Mouse (Mus musculus) ovary, postnatal 10 days (tissue): ENCODE measurements at regions not wholly inside any gene's neighbourhood (a gene's known extent, or its start where the extent isn't known, plus 50 kb on each side); places are given as distances from the start of the nearest gene placed in this dataset.
"Not testable (repeated sequence)": the region's sequence is repeated elsewhere in the genome, so short reads cannot be mapped to it uniquely, and the experiment has no call there.

Experiments used
- DNase-seq: peaks from one replicate; pipeline ENCODE4 v3.0.0; 2022; ENCODE audit warnings: low spot score

DNA sequence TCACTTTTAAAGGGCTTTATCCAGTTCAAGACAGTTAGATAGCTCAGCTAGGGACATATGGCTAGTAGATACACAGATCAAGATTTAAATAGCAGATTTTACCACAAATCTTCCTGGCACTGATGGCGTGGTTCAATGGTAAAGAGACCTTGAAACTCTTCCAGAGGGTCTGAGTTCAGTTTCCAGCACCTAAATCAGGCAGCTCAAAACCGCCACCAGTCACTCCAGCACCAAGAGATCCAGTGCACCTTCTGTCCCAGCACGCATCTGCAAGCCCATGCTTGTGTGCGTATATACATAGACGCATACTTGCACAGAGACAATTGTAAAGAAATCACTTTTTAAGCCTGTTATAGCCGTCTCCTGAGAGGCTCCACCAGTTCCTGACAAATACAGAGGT lies 454.0 kb upstream of the Jmjd1c start:
- DNase-seq = no peak

DNA sequence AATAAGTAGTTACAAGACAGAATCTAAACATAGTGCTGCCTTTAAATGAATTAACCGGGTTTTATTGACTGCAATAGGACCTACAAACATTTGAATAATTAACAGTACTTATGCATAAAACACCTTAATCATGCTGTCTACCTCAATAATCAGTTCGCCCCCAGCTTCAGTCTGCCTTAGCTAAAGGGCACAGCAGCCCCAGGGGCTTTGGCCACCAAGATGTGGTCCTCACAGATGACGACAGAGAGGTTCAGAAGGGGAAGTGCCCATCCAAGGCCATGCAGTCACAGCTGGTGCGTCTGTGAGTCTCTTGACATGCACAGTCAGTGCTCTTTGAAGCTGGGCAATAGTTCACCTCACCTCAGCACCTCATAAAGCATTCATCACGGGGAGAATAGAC lies 452.8 kb upstream of the Jmjd1c start:
- DNase-seq = no peak

DNA sequence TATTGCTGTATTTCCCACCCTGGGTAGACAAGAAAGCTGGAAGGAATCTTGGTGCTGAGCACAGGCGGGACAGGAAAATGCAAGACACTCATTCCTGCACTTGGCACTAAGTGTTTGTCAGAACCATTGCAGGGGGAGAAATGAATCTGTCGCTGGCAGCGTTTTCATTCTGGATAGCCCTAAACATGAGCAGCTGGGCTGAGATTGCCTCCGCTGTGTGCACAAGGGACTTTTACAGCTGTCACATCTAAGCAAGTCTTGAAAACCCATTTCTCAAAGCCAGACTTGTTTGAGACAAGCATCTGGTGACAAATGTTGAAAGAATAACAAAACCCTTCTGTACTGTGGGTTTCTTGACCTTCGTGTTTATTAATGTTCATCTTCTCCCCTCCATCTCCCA lies 438.4 kb upstream of the Jmjd1c start:
- DNase-seq = no peak

DNA sequence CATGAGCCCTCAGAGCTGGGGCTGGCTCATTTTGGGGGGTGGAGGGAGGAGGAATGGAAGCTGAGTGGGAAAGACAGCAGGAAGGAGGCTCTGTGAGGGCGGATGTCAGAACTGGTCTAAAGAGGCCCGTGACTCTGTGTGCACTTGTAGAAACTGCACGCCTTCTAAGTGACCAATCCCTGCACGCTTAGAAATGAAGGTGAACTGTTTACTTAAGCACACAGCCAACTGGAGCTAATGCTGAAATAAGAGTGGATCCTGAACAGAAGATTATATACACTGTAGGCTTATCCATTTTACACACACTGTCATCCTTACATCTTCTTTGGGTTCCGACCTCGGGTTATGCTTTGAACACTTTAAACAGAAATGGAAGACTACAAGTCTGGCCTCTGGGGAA lies 412.8 kb upstream of the Jmjd1c start:
- no peak for DNase-seq

DNA sequence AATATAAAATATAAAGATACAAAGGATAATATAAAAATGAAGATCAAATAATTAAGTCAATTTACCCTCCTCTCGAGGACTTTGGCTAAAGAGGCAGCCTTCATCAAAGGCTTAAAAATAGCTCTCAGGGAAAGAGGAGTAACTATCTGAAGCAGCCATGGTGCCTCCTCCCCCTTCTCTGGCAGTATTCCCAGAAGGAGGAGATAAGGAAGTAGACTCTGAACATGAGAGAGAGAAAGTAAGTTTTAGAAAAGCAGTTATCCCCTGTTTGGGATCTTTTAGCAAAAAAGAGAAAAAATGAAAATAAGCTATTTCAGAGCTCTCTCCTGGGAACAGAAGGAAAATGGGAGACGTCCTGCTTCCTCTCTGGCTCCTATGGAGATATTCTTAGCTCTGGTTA lies 406.7 kb upstream of the Jmjd1c start:
- not testable (repeated sequence) for DNase-seq

DNA sequence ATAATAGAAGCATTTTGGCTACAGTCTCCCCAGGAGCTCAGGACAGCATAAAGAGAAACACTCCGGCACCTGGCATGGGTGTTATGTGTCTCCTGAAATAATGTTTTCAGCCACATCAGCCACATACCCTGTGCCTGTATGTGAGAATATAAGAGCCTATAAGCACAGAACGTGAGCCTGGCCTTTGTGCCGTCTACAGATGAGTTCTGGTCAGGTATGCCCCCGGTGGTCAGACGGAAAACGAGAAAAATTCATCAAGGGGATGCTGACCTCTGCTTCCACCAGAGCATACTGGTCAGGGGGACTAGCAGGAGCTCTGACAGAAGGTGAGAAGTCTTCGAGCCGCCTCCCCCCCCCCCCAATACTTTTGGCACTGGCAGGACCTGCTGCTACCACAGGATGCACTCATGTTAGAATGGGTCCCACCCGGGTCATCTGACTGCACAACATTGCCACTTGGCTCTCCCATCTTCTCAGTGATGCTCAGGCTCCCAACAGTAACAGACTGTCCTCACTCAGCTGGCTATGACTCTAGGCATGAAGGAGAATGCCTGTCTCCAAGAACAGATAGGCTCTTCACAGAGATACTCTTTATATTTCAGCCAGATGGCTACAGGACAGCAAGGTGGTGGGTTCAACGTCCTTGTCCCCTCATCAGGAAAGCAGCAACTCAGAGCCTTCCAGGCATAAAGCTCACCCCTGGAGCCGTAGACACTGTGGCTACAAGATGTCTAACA lies 401.2 kb upstream of the Jmjd1c start:
- no peak for DNase-seq

DNA sequence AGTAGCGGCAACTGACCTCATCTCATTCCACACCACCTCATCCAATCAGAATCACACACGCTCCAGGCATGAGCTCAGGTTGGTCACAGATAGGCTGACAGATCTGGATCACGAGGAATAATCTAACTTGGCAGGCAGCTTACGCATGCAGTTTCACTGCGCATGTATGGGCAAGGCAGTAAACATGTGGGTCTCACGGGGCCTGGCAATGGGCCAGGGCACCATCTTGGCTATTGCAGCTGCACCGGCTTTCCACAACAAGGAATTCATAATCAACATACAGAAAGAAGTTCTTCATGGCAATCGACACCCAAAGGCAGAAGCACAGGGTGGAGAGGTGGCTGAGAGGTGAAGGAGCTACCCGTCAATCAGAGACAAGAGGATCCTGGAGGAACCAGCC lies 381.0 kb upstream of the Jmjd1c start:
- not testable (repeated sequence) for DNase-seq

DNA sequence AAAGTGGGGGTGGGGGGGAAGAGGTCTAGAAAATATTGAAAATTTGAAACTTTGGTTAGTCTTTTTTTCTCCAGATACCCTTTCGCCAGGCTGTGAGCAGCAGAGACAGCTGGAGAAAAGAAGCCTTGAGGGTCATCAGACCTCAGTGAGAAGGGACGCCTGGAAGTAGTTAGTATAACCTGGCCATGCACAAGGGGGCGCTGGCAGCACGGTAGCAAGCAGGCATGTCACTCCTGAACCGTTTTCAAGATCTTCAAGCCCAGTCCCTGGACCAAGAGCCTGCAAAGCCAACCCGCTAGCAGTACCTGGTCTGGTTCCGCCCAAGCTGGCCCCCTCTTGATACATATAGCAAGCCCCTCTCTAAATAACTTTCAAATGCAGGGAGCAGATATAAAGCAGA lies 378.0 kb upstream of the Jmjd1c start:
- DNase-seq = no peak

DNA sequence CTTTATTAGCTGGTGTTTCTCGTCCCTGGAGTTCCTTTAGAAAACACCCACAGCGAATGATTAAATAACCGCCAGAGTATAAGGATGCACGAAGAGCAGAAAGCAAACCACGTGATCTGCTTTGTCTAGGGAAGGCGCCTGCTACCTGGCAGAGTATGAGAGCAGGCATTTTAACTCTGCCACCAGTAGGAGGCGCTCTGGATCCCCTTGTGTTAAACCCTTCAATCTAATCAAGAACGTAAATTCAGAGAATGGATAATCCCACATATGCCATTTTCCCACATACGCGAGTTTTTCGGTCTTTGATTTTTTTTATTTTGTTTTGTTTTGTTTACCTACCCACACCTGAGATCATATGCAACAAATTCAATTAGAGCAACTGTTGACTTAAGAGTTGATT lies 376.1 kb upstream of the Jmjd1c start:
- no peak for DNase-seq

DNA sequence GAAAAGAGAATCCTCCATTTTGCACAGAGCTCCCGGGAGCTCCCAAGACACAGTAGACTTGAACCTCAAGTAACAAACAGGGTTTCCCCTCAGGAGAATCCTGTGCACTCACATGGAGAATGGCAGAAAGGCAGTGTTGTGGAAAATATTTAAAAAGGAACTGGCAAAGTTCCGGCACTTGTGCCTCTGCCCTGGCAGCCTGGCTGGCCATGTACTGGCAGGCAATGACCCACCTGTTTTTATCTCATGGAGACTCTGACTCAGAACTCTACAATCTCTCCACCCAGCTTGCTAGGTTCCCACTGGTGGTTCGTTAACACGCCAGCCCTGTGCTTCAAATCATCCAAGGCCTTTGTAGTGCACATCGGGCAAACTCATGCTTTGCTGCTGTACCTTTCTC lies 362.3 kb upstream of the Jmjd1c start:
- DNase-seq = no peak

DNA sequence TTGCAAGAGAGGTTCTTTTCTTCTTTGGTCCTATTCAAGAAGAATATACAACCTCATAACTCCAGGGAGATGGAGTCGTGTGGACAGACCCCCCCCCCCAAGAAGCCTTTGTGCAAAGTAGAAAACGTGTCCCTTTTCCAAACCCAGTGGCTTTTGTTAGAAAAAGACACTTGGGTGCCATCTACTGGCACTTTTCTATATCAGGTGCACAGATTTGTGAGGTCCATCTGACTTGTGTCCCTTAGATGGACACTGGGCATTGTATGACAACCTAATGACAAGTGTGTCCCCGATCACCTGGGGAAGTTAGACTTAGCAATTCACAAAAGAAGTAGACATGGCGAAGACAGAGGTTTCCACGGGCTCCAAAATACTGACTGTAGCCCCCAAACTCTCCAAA lies 361.1 kb upstream of the Jmjd1c start:
- no peak for DNase-seq

DNA sequence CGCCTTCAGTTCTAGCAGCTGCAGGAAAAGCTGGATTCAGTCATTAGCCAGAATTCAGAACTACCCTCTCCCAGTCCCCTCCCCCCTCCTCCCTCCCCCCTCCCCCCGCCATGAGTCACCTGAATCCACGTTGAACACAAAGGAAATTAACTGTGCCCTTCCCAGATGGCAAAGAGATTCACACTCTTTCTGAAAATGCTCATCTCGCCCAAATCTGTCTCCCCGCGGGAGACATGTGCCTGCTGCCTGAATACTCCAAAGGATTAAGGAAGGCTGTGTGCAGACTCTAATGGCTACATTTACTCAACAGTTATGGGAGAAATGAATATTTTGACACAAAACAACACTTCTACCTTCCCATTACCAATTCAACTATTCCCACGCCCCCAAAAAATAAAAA lies 356.9 kb upstream of the Jmjd1c start:
- DNase-seq = no peak

DNA sequence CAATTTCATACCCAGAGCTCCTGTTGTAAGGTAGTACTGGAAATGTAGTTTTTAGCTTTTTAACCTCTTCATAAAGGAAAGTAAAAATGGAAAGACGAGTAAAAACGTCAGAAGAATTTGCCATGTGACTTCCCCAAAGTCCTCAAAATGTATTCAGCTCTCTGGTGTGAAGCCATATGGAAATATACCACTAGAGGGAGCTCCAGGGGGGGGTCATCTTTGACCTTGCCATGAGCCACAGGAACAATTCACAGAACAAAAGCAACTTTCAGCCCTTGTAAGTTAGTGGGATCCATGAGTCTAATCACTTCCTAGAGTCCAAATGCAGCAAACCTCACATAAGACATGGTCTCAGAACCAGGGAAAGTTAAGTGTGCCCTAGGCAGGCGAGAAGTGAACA lies 354.1 kb upstream of the Jmjd1c start:
- DNase-seq = no peak

DNA sequence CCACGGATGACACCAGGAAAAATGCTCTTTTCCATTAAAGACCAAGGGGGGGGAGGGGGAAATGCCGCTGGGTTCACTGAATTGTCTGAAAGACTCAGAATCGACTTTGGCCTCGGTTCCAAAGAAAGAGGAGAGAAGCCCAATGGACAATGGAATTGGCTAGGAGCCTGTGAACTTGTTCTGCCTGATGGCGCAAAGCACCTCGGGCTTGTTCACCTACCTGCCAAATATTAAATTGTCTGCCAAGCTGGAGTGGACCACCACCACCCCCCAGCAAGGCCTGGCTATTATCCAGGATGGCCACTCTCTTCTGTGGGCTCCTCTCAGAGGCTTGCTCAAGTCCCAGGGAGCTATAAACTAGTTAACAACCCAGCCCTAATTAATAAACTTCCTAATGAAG lies 352.7 kb upstream of the Jmjd1c start:
- peak; percentile 11 for DNase-seq

DNA sequence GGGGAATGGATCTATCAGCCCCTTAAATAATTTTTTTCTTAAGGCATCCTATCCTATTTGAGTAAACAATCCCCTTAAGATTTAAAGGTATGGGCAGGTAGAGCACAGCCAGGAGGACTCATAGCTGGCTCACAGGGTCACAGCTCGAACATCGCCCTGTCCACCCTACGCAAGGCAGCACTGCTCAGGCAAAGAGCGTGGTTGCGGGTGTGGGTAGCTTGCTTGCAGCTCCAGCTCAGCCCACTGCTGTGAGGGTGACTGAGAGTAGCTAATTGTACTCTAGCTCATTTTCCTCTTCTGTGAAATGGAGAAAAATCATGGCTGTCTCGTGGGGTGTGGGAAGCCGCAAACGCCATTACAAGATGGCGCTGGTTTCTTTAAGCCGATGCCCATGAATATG lies 350.1 kb upstream of the Jmjd1c start:
- DNase-seq = no peak

DNA sequence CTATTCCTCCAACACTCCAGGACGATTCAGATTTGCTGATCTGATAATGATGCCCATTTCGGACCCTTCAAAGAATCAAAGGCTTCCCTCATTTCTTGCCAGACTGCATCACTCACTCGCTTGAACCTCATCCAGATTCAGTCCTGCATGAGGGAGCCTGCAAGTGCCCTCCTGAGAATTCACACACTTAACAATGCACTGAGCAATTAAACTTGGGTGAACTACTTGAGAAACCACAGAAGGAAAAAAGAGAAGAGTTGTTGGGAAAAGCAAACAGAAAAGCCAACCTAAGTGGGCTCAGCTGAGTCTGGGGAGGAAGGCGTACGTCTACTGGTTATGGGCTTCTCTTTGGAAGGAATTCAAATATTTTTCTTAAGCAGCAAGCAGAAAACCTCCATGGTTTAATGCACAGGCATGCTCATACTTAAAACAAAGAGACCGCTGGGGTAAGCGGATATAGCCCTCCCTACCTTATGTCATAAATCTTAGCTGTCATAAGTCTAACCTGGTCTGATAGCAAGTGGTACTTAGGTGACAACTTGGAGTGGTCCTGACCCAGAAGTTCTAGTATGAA lies 343.6 kb upstream of the Jmjd1c start:
- DNase-seq = no peak

DNA sequence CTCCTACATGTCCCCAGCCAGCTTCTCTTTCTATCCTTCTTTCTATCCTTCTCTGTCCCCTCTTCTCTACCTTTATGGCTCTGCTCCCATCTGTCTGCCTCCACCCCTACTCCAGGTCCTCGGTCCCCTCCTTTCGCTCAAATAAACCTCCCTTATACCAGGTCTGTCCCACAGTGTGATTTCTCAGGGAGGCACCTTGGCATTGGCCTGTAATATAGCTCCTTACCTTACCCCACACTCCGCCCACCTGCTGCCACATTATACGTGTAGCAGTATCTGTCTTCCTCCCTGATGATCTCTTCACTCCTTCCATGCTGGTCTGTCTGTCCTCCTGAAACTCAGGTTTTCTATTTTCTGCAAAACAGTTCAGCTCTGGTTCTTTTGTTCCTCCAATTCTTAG lies 339.1 kb upstream of the Jmjd1c start:
- no peak for DNase-seq

DNA sequence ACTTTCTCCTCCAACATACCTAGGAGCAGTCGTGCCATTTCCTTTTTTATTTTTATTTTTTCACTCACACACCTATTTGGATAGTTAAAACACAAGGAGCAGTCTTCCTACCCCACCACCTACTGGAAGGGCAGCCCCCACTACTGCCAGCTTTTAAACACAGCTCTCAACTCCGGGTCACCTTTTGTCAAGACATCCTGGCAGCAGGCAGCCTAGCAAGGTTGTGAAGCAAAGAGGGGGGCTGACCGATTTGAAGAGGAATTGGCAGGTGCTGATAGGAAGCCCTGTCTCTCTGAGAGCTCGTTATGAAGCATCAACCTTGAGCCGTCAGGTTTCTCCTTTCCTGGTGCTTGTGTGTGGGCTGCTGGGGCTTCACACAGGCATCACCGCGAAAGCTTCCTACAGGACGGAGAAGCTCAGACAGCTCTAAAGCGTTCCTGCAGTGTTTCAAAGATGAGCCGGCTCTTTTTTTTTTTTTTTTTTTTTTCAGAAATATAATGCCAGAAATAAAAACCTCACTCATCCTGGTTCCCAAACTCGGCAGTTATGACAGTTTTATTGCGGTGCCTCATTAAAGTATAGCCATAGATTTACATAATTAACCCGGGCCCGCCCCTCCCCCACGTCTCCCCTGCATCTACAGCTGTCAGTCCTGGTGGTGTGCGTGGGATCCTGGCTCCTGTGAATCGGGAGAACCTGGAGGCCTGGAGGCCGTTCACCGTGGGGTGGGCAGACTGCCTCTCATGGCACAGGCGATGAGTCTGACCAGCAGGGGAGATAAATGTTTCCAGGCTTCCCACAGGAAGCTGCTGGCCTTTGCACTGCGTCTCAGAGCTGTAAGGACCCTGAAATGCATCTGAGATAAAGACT lies 325.5 kb upstream of the Jmjd1c start:
- DNase-seq = no peak

DNA sequence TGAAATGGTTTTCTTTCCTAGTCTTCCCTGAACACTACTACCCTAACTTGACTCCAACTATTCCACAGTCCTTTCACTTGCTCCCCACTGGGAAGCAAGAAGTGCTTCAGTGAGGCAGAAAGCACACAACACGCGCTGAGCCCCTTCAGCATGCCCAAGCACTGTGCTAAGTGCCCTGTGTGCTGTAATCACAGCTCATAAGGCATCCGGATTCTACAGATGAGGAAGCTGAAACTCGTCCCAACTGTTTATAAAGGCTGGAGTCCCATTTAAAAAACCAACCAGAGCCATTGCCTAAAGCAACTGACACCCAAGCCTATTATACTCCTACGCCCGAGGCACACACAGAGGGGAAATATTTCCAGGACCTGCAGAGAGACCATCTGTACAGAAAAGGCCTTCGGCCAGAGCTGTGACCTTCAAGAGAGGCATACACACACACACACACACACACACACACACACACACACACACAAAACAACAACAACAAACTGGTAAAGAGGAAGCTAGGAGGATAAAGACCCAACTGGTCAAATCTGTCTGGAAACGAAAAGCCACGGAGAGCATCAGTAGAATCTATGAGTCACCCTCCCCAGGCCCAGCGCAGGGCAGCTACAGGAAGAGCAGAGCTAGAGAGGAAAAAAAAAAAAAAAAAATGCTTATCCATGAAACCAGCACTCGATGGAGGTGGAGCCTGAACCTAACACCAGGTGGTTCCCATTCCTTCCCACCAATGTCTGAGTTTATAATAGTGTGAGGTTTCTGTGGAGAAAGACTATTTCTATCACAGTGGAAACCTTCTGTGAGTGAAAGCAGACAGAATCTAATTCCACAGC lies 315.4 kb upstream of the Jmjd1c start:
- DNase-seq = no peak

DNA sequence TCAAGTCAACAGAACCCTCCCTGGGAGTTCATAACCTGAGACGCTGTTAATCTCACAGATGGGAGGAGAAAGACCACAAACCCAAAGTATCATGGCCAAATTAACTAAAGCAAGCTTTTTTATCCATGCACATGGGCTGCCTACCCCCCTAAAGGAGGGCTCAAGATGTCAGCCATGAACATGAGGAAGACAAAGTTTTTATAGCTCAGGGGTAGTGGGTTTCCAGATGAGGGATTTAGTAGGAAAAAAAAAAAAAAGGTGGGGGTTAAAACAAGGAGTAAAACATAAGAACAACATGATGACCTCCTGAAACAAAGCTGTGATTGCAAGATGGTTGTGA lies 314.8 kb upstream of the Jmjd1c start:
- DNase-seq = no peak

DNA sequence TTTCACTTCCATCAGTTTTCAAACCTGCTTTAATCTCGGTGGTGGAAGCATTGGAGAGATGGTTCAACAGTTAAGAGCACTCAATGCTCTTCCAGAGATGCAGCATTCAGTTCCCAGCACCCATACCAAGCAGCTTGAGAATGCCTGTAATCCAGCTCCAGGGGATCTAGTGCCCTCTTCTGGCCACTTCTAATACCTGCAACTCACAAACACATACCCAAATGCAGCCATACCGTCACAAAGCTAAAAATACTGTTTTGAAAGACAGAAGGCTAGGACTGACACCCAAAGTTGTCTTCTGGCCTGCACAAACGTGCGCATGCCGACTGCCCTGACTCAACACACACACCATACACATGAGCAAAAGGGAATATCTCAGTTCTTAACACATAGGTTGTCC lies 313.9 kb upstream of the Jmjd1c start:
- DNase-seq = no peak

DNA sequence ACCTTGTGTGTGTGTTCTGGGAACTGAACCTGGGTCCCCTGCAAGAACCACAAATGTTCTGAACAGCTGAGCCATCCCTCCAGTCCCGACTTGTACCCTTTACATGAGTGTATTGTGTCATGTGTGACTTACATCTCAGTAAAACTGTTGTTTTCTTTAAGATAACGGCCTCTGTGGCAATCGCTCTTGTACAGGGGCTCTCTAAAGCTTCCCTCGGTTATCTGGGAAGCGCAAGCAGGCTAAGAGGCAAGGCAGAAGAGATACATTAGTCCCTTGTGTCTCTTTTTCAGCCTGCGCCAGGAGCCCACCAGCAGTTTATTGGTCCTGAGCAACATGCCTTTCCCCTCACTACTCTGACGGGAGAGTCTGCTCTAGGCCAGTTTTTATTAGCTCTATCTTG lies 308.1 kb upstream of the Jmjd1c start:
- DNase-seq = no peak

DNA sequence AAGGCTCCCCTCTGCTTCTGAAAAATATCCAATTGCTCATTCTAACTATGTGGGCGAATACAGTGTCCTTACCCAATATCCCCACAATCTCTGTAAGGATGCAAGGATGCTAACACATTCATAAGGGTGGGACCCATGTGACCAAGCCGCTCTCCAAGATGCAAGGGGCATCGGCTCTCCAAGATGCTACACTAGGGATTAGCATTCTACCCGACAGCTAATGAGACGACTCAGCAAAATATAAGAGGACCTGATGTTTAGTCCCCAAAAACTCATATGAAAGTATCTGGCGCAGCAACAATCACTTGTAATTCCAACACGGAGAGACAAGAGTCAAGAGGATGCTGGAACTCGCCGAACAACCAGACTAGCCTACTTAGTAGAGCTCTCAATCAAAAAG lies 299.6 kb upstream of the Jmjd1c start:
- no peak for DNase-seq
